Mouse (Mus musculus): ENCODE measurements around the gene Ttll11. TPM values are rescaled to one million over a fixed set of nuclear protein-coding genes. Genes with fewer than 3 reads are reported as not detected.

Gene Ttll11
- total RNA-seq, 1 experiment = 0.31 TPM

GRCm38 (mm10) chr2:35768538-35769238, 211.0 kb downstream of the Ttll11 start:
- Histone ChIP-seq H3K36me3 (ENCODE audit: control insufficient read depth, insufficient read depth, low read length, poor library complexity, severe bottlenecking) (no peaks in the 10 kb centered on the region), H3K4me1 (ENCODE audit: control insufficient read depth in 2 of 2, insufficient read depth in 2 of 2, low read length in 2 of 2, poor library complexity in 1 of 2) (peaks cover 0 to 14% of the 10 kb centered on the region in 2 experiments; a peak in 1 of 4 replicates), H3K27ac (ENCODE audit: insufficient read depth, low read depth, low read length, poor library complexity, severe bottlenecking) (no peak overlapping the region), H3K9me3 (ENCODE audit: control insufficient read depth, insufficient read depth, low read depth, low read length) (no peaks in the 10 kb centered on the region), H3K9ac (ENCODE audit: insufficient read depth, low read depth, low read length, poor library complexity, severe bottlenecking) (no peak overlapping the region), H3K4me3 (ENCODE audit: insufficient read depth in 1 of 2, low read depth in 1 of 2, low read length in 2 of 2, poor library complexity in 1 of 2, severe bottlenecking in 1 of 2) (no peak overlapping the region)
- no peak for DNase-seq (ENCODE audit: low read depth, low spot score)
- in situ Hi-C loops (cut with MboI; ENCODE audit: low sequenced_read_pairs in 2 of 2, unreplicated experiment in 2 of 2) = no loop called here
- TF ChIP-seq ZC3H11A (IDR thresholded peaks at IDR 0.05; ENCODE audit: borderline replicate concordance, low read depth, low read length) = no peak
- no peak for TF ChIP-seq CHD2 (IDR thresholded peaks at IDR 0.05; ENCODE audit: low read depth, low read length)
- no peak for TF ChIP-seq HCFC1 (IDR thresholded peaks at IDR 0.05; ENCODE audit: borderline replicate concordance, insufficient read depth, low read length)
- TF ChIP-seq MAFK (IDR thresholded peaks at IDR 0.05; ENCODE audit: insufficient read depth, low read depth, low read length) = no peak
- TF ChIP-seq ZNF384 (IDR thresholded peaks at IDR 0.05; ENCODE audit: low read depth, low read length) = no peak

DNA sequence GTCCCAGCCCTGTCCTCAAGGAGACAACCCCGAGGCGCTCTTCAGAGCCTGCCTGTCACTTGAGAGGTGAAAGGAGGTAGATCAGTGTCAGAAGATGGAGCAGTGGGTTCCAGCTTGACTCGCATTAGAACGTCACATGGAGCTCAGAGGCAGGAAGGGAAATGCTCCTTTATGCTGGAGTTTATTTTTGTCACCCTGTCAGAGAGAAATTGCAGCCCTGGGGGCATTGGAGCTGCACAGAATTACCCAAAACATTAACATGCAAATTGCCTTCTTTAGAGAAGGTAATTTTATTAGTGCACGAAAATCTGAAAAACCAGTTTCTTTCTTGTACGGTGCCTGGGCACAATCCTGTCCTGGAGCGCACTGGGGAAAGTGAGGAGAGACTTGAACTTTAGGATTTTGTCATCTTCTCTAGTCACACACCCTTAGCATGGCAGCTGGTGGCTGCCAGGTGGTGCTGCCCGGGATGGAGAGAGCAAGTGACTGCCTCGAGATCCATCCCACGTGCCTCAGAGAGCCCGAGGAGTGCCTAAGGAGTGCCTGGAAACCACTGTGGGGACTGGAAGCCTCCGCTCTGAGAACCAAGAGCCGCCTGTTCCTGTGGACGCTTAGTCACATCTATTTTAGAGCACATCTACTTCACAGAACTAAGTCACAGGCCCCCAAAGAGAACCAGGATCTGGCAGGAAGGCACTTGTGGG, 211.7 kb downstream of the Ttll11 start:
- in situ Hi-C loops (cut with MboI; ENCODE audit: low sequenced_read_pairs in 2 of 2, unreplicated experiment in 2 of 2) = no loop called here
- H3K4me3 ChIP-seq (ENCODE audit: insufficient read depth in 1 of 2, low read depth in 1 of 2, low read length in 2 of 2, poor library complexity in 1 of 2, severe bottlenecking in 1 of 2) = no peak overlapping the region
- no peaks in the 10 kb centered on the region for H3K9me3 ChIP-seq (ENCODE audit: control insufficient read depth, insufficient read depth, low read depth, low read length)
- no peaks in the 10 kb centered on the region for H3K36me3 ChIP-seq (ENCODE audit: control insufficient read depth, insufficient read depth, low read length, poor library complexity, severe bottlenecking)
- no peak overlapping the region for H3K9ac ChIP-seq (ENCODE audit: insufficient read depth, low read depth, low read length, poor library complexity, severe bottlenecking)
- DNase-seq (ENCODE audit: low read depth, low spot score) = no peak
- TF ChIP-seq CHD2 (IDR thresholded peaks at IDR 0.05; ENCODE audit: low read depth, low read length) (no peak), MAFK (IDR thresholded peaks at IDR 0.05; ENCODE audit: insufficient read depth, low read depth, low read length) (no peak), HCFC1 (IDR thresholded peaks at IDR 0.05; ENCODE audit: borderline replicate concordance, insufficient read depth, low read length) (no peak), ZC3H11A (IDR thresholded peaks at IDR 0.05; ENCODE audit: borderline replicate concordance, low read depth, low read length) (no peak), ZNF384 (IDR thresholded peaks at IDR 0.05; ENCODE audit: low read depth, low read length) (no peak)
- H3K4me1 ChIP-seq (ENCODE audit: control insufficient read depth in 2 of 2, insufficient read depth in 2 of 2, low read length in 2 of 2, poor library complexity in 1 of 2) = peaks cover 0 to 14% of the 10 kb centered on the region in 2 experiments; a peak in 1 of 4 replicates
- H3K27ac ChIP-seq (ENCODE audit: insufficient read depth, low read depth, low read length, poor library complexity, severe bottlenecking) = no peak overlapping the region

- DNase-seq (ENCODE audit: low read depth, low spot score) = no peak
- H3K36me3 ChIP-seq (ENCODE audit: control insufficient read depth, insufficient read depth, low read length, poor library complexity, severe bottlenecking) = no peaks in the 10 kb centered on the region
- H3K27ac ChIP-seq (ENCODE audit: insufficient read depth, low read depth, low read length, poor library complexity, severe bottlenecking) = no peak overlapping the region
- in situ Hi-C loops (cut with MboI; ENCODE audit: low sequenced_read_pairs in 2 of 2, unreplicated experiment in 2 of 2) = no loop called here
- no peak overlapping the region for H3K9ac ChIP-seq (ENCODE audit: insufficient read depth, low read depth, low read length, poor library complexity, severe bottlenecking)
- no peaks in the 10 kb centered on the region for H3K9me3 ChIP-seq (ENCODE audit: control insufficient read depth, insufficient read depth, low read depth, low read length)
- no peak overlapping the region for H3K4me3 ChIP-seq (ENCODE audit: insufficient read depth in 1 of 2, low read depth in 1 of 2, low read length in 2 of 2, poor library complexity in 1 of 2, severe bottlenecking in 1 of 2)
- H3K4me1 ChIP-seq (ENCODE audit: control insufficient read depth in 2 of 2, insufficient read depth in 2 of 2, low read length in 2 of 2, poor library complexity in 1 of 2) = peaks cover 0 to 14% of the 10 kb centered on the region in 2 experiments; a peak in 1 of 4 replicates
- no peak for TF ChIP-seq ZC3H11A (IDR thresholded peaks at IDR 0.05; ENCODE audit: borderline replicate concordance, low read depth, low read length)
- TF ChIP-seq ZNF384 (IDR thresholded peaks at IDR 0.05; ENCODE audit: low read depth, low read length) = no peak
- TF ChIP-seq MAFK (IDR thresholded peaks at IDR 0.05; ENCODE audit: insufficient read depth, low read depth, low read length) = no peak
- TF ChIP-seq HCFC1 (IDR thresholded peaks at IDR 0.05; ENCODE audit: borderline replicate concordance, insufficient read depth, low read length) = no peak
- TF ChIP-seq CHD2 (IDR thresholded peaks at IDR 0.05; ENCODE audit: low read depth, low read length) = no peak
These were observed 215.4 kb downstream of the Ttll11 start for GRCm38 (mm10) chr2:35764328-35764727.

GRCm38 (mm10) chr2:35763818-35764217, 215.9 kb downstream of the Ttll11 start:
- Histone ChIP-seq H3K9ac (ENCODE audit: insufficient read depth, low read depth, low read length, poor library complexity, severe bottlenecking) (no peak overlapping the region), H3K4me1 (ENCODE audit: control insufficient read depth in 2 of 2, insufficient read depth in 2 of 2, low read length in 2 of 2, poor library complexity in 1 of 2) (peaks cover 0 to 14% of the 10 kb centered on the region in 2 experiments; a peak in 1 of 4 replicates), H3K4me3 (ENCODE audit: insufficient read depth in 1 of 2, low read depth in 1 of 2, low read length in 2 of 2, poor library complexity in 1 of 2, severe bottlenecking in 1 of 2) (no peak overlapping the region), H3K36me3 (ENCODE audit: control insufficient read depth, insufficient read depth, low read length, poor library complexity, severe bottlenecking) (no peaks in the 10 kb centered on the region), H3K9me3 (ENCODE audit: control insufficient read depth, insufficient read depth, low read depth, low read length) (no peaks in the 10 kb centered on the region), H3K27ac (ENCODE audit: insufficient read depth, low read depth, low read length, poor library complexity, severe bottlenecking) (no peak overlapping the region)
- DNase-seq (ENCODE audit: low read depth, low spot score) = no peak
- in situ Hi-C loops (cut with MboI; ENCODE audit: low sequenced_read_pairs in 2 of 2, unreplicated experiment in 2 of 2) = no loop called here
- no peak for TF ChIP-seq CHD2 (IDR thresholded peaks at IDR 0.05; ENCODE audit: low read depth, low read length)
- peak; percentile 68 for TF ChIP-seq ZNF384 (IDR thresholded peaks at IDR 0.05; ENCODE audit: low read depth, low read length)
- no peak for TF ChIP-seq HCFC1 (IDR thresholded peaks at IDR 0.05; ENCODE audit: borderline replicate concordance, insufficient read depth, low read length)
- TF ChIP-seq ZC3H11A (IDR thresholded peaks at IDR 0.05; ENCODE audit: borderline replicate concordance, low read depth, low read length) = no peak
- TF ChIP-seq MAFK (IDR thresholded peaks at IDR 0.05; ENCODE audit: insufficient read depth, low read depth, low read length) = no peak
